Mouse (Mus musculus) heart, adult 2 months (tissue): ENCODE measurements around the gene Pnma1. TPM values are rescaled to one million over a fixed set of nuclear protein-coding genes. Genes with fewer than 3 reads are reported as not detected.
A peak's percentile ranks its signal among the peaks of the same experiment; 100 is the strongest.

Experiments
- DNase-seq, 2 experiments: peaks; one replicate each; pipeline ENCODE4 v3.0.0; 2021
- H3K27ac ChIP-seq: fragments of 200-600 bp; 2 replicates; pipeline ENCODE4 v1.8.1; 2022
- H3K27me3 ChIP-seq: fragments of 200-500 bp; 2 replicates; pipeline ENCODE4 v1.6.1; 2012; ENCODE audit warnings: mild to moderate bottlenecking, low read length, inconsistent platforms, mixed read lengths; ENCODE audit not compliant: control insufficient read depth, insufficient read depth
- H3K36me3 ChIP-seq: fragments of 200-500 bp; 2 replicates; pipeline ENCODE4 v1.6.1; 2012; ENCODE audit warnings: low read length, inconsistent platforms; ENCODE audit not compliant: control insufficient read depth, insufficient read depth
- H3K4me1 ChIP-seq: fragments of 200-500 bp; 2 replicates; pipeline ENCODE4 v1.6.1; 2011; ENCODE audit warnings: low read length; ENCODE audit not compliant: control insufficient read depth, insufficient read depth
- H3K4me3 ChIP-seq: fragments of 200-600 bp; 2 replicates; pipeline ENCODE4 v1.8.1; 2022
- H3K79me2 ChIP-seq: fragments of 200-500 bp; replicated peaks from 2 replicates; pipeline ENCODE4 v1.6.1; 2012; ENCODE audit warnings: mild to moderate bottlenecking, inconsistent platforms, low read length, moderate library complexity, mixed read lengths; ENCODE audit not compliant: control insufficient read depth, insufficient read depth
- H3K9ac ChIP-seq: fragments of 200-500 bp; 2 replicates; pipeline ENCODE4 v1.6.1; 2012; ENCODE audit warnings: low read depth, mild to moderate bottlenecking, control low read depth, inconsistent platforms, low read length, mixed read lengths
- CTCF ChIP-seq: fragments of 200-600 bp; IDR thresholded peaks from 2 replicates; pipeline ENCODE4 v1.8.1; 2022; ENCODE audit warnings: antibody characterized with exemption, mild to moderate bottlenecking, moderate library complexity
- EP300 ChIP-seq: fragments of 200-500 bp; IDR thresholded peaks from 2 replicates; pipeline ENCODE4 v1.6.1; 2011; ENCODE audit warnings: low read depth, low read length, control low read depth; ENCODE audit not compliant: insufficient read depth
- POLR2A ChIP-seq: fragments of 200-500 bp; IDR thresholded peaks from 2 replicates; pipeline ENCODE4 v1.6.1; 2011; ENCODE audit warnings: mild to moderate bottlenecking, low read depth, low read length, control low read depth; ENCODE audit not compliant: insufficient read depth
- WGBS: fragments of 180-500 bp; shearing (Covaris S2); methylation state at CpG from one replicate; pipeline ENCODE4 v1.1.7; 2018; 5-methylcytosine and 5-hydroxymethylcytosine counted together
- intact Hi-C: fragments of 180-260 bp; cut with DNase I; formaldehyde crosslinking; loops from one replicate; pipeline ENCODE4 v1.15.1; 2025
- polyA plus RNA-seq: library from polyadenylated mRNA; depleted of rRNA; stranded (reverse); fragments of >200 nt; gene quantifications from 2 replicates; pipeline ENCODE4 v1.2.3, GENCODE M21; 2012
- total RNA-seq, 2 experiments: library from RNA; stranded (reverse); gene quantifications; 2 replicates each; pipeline ENCODE4 v1.2.3; 2021

The Pnma1 gene
- total and polyA plus RNA-seq, 3 experiments, result 0.04 to 0.20 (median 0.10) TPM

DNA sequence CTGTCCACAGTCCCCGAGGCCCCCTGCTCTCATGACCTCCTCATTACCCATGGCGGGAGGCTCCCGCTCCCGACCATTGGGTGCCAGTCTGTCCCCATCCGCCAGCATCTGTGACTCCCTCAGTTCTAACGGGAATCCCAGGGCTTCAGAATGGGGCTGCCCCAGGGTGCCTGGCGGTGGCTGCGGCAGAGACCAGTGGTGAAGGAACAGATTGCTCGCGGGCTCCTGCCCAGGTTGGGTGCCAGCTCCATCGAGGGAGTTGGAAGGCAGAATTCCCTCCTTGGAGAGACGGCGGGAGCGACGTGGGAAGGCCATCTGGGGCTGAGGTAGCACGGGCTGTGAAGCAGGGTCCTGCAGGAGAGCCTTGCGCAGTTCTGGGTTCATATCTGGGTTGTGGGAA lies 24.6 kb upstream of the Pnma1 start:
- Histone ChIP-seq H3K27ac (no peak overlapping the region), H3K9ac (no peak overlapping the region), H3K4me1 (peaks cover 31% of the 10 kb centered on the region), H3K4me3 (no peak overlapping the region), H3K36me3 (peaks cover 2% of the 10 kb centered on the region; the same call in 1 of the 2 replicates), H3K79me2 (peaks cover 11% of the 10 kb centered on the region), H3K27me3 (no peaks in the 10 kb centered on the region)
- DNase-seq, result no peak
- intact Hi-C loops, result no loop called here
- WGBS, result 92% methylated on average over 17 of the region's 17 CpGs
- TF ChIP-seq POLR2A, result no peak
- no peak for TF ChIP-seq EP300
- TF ChIP-seq CTCF, result no peak

DNA sequence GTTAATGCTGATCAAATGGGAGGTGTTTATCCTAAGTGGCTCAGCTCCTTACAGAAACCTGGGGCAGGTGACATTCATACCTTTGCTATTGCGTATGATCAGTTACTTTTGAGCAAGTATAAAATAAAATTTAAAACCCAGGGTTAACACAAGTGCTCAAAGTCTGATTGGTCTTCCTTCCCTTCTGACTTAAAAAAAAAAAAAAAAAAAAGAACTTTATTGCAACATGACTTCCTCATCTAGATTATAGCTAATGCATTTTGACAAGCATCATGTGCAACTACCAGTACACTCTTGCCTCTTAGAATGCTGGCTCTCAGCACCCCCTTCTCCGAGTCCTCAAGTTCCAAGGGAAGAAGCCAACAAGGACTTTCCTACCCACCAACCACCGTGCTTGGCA lies 23.9 kb upstream of the Pnma1 start:
- H3K4me3 ChIP-seq, result no peak overlapping the region
- H3K27me3 ChIP-seq, result no peaks in the 10 kb centered on the region
- no peak for DNase-seq
- peaks cover 28% of the 10 kb centered on the region for H3K4me1 ChIP-seq
- WGBS, result 95% methylated on average over 3 of the region's 3 CpGs
- intact Hi-C loops, result no loop called here
- H3K36me3 ChIP-seq, result peaks cover 2% of the 10 kb centered on the region; the same call in 1 of the 2 replicates
- no peak for TF ChIP-seq EP300
- no peak for TF ChIP-seq CTCF
- no peak for TF ChIP-seq POLR2A
- H3K79me2 ChIP-seq, result peaks cover 11% of the 10 kb centered on the region
- no peak overlapping the region for H3K9ac ChIP-seq
- H3K27ac ChIP-seq, result no peak overlapping the region

DNA sequence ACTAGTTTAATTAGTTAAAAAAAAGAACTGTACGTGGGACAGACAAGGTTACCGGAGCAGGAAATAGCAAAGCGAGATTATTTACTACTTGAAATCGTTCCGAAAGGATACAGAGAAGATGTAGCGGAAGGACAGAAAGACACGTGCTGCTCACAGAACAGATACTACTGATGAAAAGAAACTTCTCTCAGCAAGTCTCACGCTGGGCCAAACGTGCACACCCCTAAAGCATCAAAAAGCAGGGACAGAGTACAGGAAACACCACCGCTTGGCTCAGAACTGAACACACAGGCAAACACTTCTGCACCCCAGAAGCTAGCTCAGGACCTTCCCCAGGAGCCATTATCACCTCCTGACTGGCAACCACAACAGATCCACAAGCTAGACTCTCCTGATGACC lies 22.3 kb upstream of the Pnma1 start:
- intact Hi-C loops, result no loop called here
- H3K4me1 ChIP-seq, result peaks cover 22% of the 10 kb centered on the region
- WGBS, result 58% methylated on average over 10 of the region's 10 CpGs
- DNase-seq, result no peak
- no peak overlapping the region for H3K27ac ChIP-seq
- TF ChIP-seq POLR2A (no peak), EP300 (no peak)
- H3K79me2 ChIP-seq, result peaks cover 11% of the 10 kb centered on the region
- peaks cover 6% of the 10 kb centered on the region for H3K36me3 ChIP-seq
- no peaks in the 10 kb centered on the region for H3K27me3 ChIP-seq
- H3K9ac ChIP-seq, result no peak overlapping the region
- no peak overlapping the region for H3K4me3 ChIP-seq

DNA sequence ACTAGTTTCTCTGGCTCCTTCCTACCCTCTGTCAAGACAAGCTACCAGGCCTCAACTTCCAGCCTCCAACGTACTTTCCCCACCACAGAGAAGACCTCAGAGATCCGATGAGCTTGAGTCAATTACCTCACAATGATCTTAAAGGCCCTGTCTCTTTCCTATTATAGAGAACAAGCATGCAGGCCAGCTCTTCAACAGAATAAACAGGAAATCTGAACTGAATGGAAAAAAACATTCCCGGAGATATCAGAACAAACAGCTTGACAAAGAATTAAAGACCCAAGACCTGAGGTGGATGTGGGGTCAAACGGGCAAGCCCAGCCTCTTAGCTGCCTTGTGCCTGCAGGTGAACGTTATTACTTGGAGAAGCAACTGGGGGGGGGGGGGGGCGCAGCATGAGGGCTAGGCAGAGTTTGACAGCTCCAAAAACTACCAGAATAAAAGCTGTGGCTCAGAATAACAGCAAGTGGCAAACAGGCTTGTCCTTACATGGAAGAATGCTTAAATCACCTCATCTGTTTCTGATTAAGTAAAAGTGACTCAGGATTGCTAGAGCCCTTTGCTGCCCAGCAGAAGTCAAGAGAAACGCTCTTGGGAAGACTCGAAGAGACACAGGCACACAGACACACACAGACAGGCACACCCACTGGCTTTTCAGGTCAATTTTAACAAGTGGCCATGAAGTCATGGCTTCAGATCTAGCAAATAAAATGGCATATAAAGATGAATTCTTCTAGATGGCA lies 17.5 kb upstream of the Pnma1 start:
- peak overlapping the region; percentile 73 for H3K27ac ChIP-seq

DNA sequence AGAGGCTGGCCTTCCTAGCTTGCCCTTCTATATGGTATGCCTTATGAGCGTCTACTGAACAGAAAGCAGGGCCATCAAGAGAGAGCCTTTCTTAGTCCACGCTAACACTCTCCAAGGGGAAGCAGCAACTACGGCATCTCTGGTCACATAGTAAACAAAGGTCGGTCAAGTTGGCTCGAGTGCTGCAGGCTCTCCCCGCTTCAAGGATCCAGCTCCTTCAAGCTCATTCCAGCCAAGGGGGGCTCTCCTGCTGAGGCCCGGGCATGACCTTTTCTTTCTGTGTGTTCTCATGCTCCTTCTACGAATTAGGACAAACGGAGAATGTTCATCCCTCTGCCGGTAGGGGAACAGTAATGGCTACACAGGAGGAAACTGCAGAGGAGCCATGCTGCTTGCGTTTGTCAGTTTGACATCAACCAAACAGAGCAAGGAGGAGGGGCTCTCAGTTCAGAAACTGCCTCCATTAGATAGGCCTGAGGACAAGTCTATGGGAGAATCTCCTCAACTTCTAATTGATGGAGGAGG lies 15.4 kb upstream of the Pnma1 start:
- WGBS, result 83% methylated on average over 11 of the region's 11 CpGs

More for the DNA sequence above, 17.5 kb upstream of the Pnma1 start:
- 20% methylated on average over 8 of the region's 8 CpGs for WGBS
- intact Hi-C loops, result no loop called here
- Histone ChIP-seq H3K9ac (peak overlapping the region; percentile 40; the same call in 1 of the 2 replicates), H3K4me1 (peaks cover 11% of the 10 kb centered on the region), H3K36me3 (peaks cover 7% of the 10 kb centered on the region), H3K27me3 (no peaks in the 10 kb centered on the region), H3K79me2 (peaks cover 5% of the 10 kb centered on the region), H3K4me3 (no peak overlapping the region)
- DNase-seq, result no peak
- TF ChIP-seq POLR2A (no peak), EP300 (no peak), CTCF (no peak)

DNA sequence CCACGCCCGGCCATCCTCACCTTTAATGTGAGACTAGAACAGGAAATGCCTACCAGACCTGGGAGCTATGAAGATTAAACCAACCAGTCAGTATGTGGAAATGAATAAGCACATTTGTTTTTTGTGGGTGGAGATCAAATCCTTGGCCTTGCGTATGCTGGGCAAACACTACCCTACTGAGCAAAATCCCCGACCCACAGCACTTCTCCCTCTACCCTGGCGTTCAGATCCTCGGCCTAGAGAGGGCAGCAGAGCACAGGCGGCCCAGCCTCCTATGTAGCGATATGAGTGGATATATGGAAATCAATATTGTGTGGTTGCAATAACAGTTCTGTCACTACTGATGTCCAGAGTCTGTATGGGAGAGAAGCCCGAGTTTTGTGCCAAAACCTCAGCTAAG lies 14.8 kb upstream of the Pnma1 start:
- intact Hi-C loops, result loop anchor here (1.0 kb wide), 1 partner anchor 57 kb away; no protein-coding TSS in a partner anchor
- Histone ChIP-seq H3K9ac (no peak overlapping the region), H3K27me3 (no peaks in the 10 kb centered on the region), H3K4me1 (peaks cover 10% of the 10 kb centered on the region), H3K4me3 (no peak overlapping the region), H3K27ac (no peak overlapping the region), H3K36me3 (peaks cover 7% of the 10 kb centered on the region), H3K79me2 (no peaks in the 10 kb centered on the region)
- peak in 1 of 2 experiments; percentile 49 for DNase-seq
- WGBS, result 79% methylated on average over 9 of the region's 9 CpGs
- peak; percentile 80 for TF ChIP-seq CTCF
- no peak for TF ChIP-seq EP300
- no peak for TF ChIP-seq POLR2A

More for the DNA sequence above, 15.4 kb upstream of the Pnma1 start:
- TF ChIP-seq EP300 (no peak), POLR2A (no peak), CTCF (no peak)
- Histone ChIP-seq H3K79me2 (peaks cover 2% of the 10 kb centered on the region; the same call in 1 of the 2 replicates), H3K36me3 (peaks cover 7% of the 10 kb centered on the region), H3K4me1 (peaks cover 10% of the 10 kb centered on the region), H3K27me3 (no peaks in the 10 kb centered on the region), H3K4me3 (no peak overlapping the region), H3K27ac (no peak overlapping the region), H3K9ac (no peak overlapping the region)
- intact Hi-C loops, result loop anchor here (1.0 kb wide), 1 partner anchor 57 kb away; no protein-coding TSS in a partner anchor
- DNase-seq, result no peak
